Mouse (Mus musculus) forebrain, postnatal 0 days (tissue): ENCODE data around the gene Ripor1. TPM values are rescaled to one million over a fixed set of nuclear protein-coding genes. Genes with fewer than 3 reads are reported as not detected.

ENCODE experiments used
- ATAC-seq: fragments of 200-750 bp; cut with Nextera tagmentation; 2 replicates; pipeline ENCODE4 v1.8.0; 2017; ENCODE audit warnings: mild to moderate bottlenecking, moderate library complexity
- DNase-seq: peaks from one replicate; pipeline ENCODE4 v3.0.0-alpha.2; 2015
- H3K27ac ChIP-seq: fragments of 300-500 bp; sonication (generic); 2 replicates; pipeline ENCODE4 v1.5.1; 2014; ENCODE audit warnings: low read depth, mild to moderate bottlenecking, antibody characterized with exemption, low read length, moderate library complexity, mixed read lengths
- H3K27me3 ChIP-seq: fragments of 300-500 bp; sonication (generic); 2 replicates; pipeline ENCODE4 v1.6.1; 2014; ENCODE audit warnings: mild to moderate bottlenecking, low read length, mixed read lengths; ENCODE audit not compliant: insufficient read depth
- H3K36me3 ChIP-seq: fragments of 300-500 bp; sonication (generic); 2 replicates; pipeline ENCODE4 v1.6.1; 2014; ENCODE audit warnings: mild to moderate bottlenecking, moderate library complexity; ENCODE audit not compliant: insufficient read depth
- H3K4me1 ChIP-seq: fragments of 300-500 bp; sonication (generic); 2 replicates; pipeline ENCODE4 v1.6.1; 2014; ENCODE audit warnings: antibody characterized with exemption; ENCODE audit not compliant: insufficient read depth
- H3K4me2 ChIP-seq: fragments of 300-500 bp; sonication (generic); 2 replicates; pipeline ENCODE4 v1.6.1; 2014; ENCODE audit warnings: low read depth, mild to moderate bottlenecking, moderate library complexity
- H3K4me3 ChIP-seq: fragments of 300-500 bp; sonication (generic); 2 replicates; pipeline ENCODE4 v1.5.1; 2014; ENCODE audit warnings: low read depth, low read length, mixed read lengths
- H3K9ac ChIP-seq: fragments of 300-500 bp; sonication (generic); 2 replicates; pipeline ENCODE4 v1.6.1; 2014; ENCODE audit warnings: mild to moderate bottlenecking
- H3K9me3 ChIP-seq: fragments of 300-500 bp; sonication (generic); 2 replicates; pipeline ENCODE4 v1.6.1; 2016; ENCODE audit warnings: low read length
- CTCF ChIP-seq: sonication (generic); IDR thresholded peaks from 2 replicates; pipeline ENCODE4 v1.5.1; 2016; ENCODE audit warnings: antibody characterized with exemption, control low read depth, low read depth
- WGBS: fragments of 180-500 bp; shearing (Covaris S2); extraction: QIAGEN DNeasy Blood & Tissue Kit; methylation state at CpG from one replicate; pipeline ENCODE4 v1.1.7; 2014; 5-methylcytosine and 5-hydroxymethylcytosine counted together
- polyA plus RNA-seq: library from polyadenylated mRNA; unstranded; fragments of >200 nt; fragmentation: Nextera tagmentation; extraction: Ambion mirVana; gene quantifications from 2 replicates; pipeline ENCODE4 v1.2.1, GENCODE M21; 2015
- total RNA-seq: library from RNA; depleted of rRNA; stranded (reverse); fragments of >200 nt; gene quantifications from 2 replicates; pipeline ENCODE4 v1.2.3, GENCODE M21; 2014

Ripor1 gene
- total and polyA plus RNA-seq, 2 experiments from 2014 or later: 10.6 to 37.2 TPM

DNA sequence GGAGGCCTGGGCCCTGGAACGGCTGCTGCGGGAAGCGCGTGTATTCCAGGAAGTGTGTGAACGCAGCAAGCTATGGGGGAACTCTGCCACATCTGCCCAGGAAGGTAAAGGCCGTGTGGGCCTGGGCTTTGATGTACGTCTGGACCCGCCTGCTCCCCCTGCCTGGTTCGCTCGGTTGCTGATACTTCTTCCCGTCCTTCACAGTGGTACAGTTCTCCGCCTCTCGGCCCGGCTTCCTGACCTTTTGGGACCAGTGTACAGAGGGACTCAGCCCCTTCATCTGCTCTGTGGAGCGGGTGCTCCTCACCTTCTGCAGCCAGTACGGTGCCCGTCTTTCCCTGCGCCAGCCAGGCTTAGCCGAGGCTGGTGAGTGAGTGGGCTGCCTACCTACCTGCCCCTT is 15.2 kb downstream of the Ripor1 start:
- Histone ChIP-seq H3K9ac (no peak overlapping the region), H3K4me1 (0 out of 2 replicates have a peak, but pooled peaks cover 11% of the 10 kb centered on the region), H3K27me3 (no peaks in the 10 kb centered on the region), H3K36me3 (peaks cover 72% of the 10 kb centered on the region), H3K9me3 (no peaks in the 10 kb centered on the region), H3K4me2 (no peak overlapping the region), H3K4me3 (no peak overlapping the region), H3K27ac (no peak overlapping the region)
- no peak for TF ChIP-seq CTCF
- DNase-seq: no peak
- WGBS: 85% methylated on average over 19 of the region's 19 CpGs
- no peak for ATAC-seq

DNA sequence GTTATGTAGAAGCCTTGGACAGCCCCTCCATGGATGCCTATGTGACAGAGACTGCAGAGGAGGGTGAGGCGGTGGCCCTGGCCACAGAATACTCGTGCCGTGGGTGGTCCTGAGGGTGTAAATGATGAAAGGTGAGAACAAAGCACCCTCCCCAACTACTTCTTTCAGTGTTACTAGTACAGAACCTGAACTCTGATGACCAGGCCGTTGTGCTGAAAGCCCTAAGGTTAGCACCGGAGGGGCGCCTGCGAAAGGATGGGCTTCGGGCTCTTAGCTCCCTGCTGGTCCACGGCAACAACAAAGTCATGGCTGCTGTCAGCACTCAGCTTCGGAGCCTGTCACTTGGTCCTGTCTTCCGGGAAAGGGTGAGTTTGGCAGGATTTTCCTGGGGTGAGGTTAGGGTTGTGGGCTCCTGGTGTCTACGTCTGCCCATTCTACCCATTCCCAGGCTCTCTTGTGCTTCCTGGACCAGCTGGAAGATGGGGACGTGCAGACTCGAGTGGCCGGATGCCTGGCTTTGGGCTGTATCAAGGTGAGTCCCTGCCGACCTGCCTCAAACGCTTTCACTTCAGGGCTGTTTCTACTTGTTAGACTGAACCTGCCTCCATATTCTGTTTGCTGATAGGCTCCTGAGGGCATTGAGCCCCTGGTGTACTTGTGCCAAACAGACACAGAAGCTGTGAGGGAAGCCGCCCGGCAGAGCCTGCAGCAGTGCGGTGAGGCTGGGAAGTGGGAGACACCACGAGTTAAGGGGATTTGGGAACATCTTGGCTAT is 16.1 kb downstream of the Ripor1 start:
- TF ChIP-seq CTCF: no peak
- no peak overlapping the region for H3K27ac ChIP-seq

DNA sequence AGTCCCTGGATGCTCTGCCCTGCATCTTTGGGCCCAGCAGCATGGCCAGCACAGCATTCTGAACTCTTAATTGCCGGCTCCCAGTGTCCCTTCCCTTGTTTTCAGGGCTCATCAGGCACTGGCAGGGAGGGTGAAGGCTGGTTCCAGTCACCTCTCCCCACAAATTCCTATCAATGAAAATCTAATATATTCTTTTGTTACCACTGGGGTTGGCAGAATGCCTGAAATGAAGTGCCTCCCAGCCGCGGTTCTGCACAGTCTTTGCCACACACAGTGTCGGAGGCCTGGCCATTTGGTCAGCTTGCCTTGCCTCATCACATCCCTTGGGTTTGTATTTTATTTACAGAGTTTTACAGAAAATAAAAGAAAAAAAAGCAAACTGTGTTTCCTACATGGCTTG is 16.8 kb downstream of the Ripor1 start:
- H3K9me3 ChIP-seq: no peaks in the 10 kb centered on the region
- DNase-seq (peak; percentile 20), ATAC-seq (peak; percentile 12; the same call in 1 of the 2 replicates)
- no peak overlapping the region for H3K4me3 ChIP-seq
- H3K9ac ChIP-seq: no peak overlapping the region
- TF ChIP-seq CTCF: no peak
- 16% methylated on average over 4 of the region's 4 CpGs for WGBS
- no peaks in the 10 kb centered on the region for H3K27me3 ChIP-seq
- peak overlapping the region; percentile 48; the same call in 1 of the 2 replicates for H3K27ac ChIP-seq
- 0 out of 2 replicates have a peak, but pooled peaks cover 11% of the 10 kb centered on the region for H3K4me1 ChIP-seq
- no peak overlapping the region for H3K4me2 ChIP-seq
- peaks cover 56% of the 10 kb centered on the region for H3K36me3 ChIP-seq

More for the DNA sequence above, 16.1 kb downstream of the Ripor1 start:
- DNase-seq: no peak
- Histone ChIP-seq H3K9me3 (no peaks in the 10 kb centered on the region), H3K27me3 (no peaks in the 10 kb centered on the region), H3K4me1 (0 out of 2 replicates have a peak, but pooled peaks cover 11% of the 10 kb centered on the region), H3K4me2 (no peak overlapping the region), H3K9ac (no peak overlapping the region), H3K4me3 (no peak overlapping the region), H3K36me3 (peaks cover 63% of the 10 kb centered on the region)
- 85% methylated on average over 21 of the region's 21 CpGs for WGBS
- ATAC-seq: no peak

DNA sequence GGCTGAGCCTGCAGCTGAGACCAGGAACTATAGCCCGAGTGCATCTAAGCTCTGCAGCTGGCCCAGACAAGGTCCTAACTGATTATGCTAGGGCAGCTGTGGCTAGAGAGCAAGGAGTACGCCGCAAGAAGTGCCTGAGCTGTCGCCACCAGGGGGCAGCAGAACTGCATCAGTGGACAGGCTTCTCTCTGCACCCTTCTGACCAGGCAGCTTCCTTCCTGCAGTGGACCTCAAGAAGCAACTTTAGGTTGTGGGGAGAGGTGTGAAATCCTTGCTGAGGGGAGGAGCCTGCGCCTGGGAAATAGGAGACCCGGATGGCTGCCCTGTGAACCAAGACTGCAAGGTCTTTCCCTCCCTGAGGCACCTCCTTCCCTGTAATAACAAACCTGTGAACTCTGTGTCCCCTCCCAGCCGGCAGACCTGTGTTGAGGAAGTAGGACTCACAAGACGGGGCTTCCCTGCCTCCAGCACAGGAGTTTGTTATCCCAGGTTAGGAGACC is 17.4 kb downstream of the Ripor1 start:
- WGBS: 12% methylated on average over 8 of the region's 8 CpGs
- Histone ChIP-seq H3K9me3 (no peaks in the 10 kb centered on the region), H3K4me2 (no peak overlapping the region), H3K27me3 (no peaks in the 10 kb centered on the region), H3K4me1 (0 out of 2 replicates have a peak, but pooled peaks cover 11% of the 10 kb centered on the region), H3K4me3 (no peak overlapping the region), H3K27ac (peak overlapping the region; percentile 48; the same call in 1 of the 2 replicates), H3K9ac (no peak overlapping the region), H3K36me3 (peaks cover 49% of the 10 kb centered on the region)
- peak; percentile 88 for ATAC-seq
- peak; percentile 99 for TF ChIP-seq CTCF
- DNase-seq: peak; percentile 90

DNA sequence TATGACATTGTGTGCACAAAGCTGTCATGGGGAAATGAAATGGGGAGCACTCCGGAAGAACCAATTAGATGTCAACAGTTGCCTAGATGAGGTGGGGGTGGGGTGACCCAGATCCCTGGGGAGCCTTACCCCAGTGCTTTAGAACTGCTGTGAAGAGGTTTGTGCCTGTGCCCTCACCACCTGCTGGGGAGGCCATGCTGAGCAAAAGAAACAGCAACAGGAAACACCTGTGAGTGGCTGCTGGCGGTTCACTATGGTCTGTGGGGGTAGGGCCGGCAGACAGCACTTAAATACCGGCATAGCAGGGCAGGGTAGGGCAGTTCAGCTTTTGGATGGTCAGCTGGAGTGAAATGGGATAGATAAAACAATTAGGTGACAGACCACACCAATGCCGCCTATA is 18.1 kb downstream of the Ripor1 start:
- Histone ChIP-seq H3K4me1 (0 out of 2 replicates have a peak, but pooled peaks cover 11% of the 10 kb centered on the region), H3K9me3 (no peaks in the 10 kb centered on the region), H3K27ac (0 out of 2 replicates have a peak overlapping the region, but pooled peaks have one; percentile 29), H3K36me3 (peaks cover 43% of the 10 kb centered on the region), H3K27me3 (no peaks in the 10 kb centered on the region), H3K9ac (no peak overlapping the region), H3K4me3 (no peak overlapping the region), H3K4me2 (no peak overlapping the region)
- no peak for TF ChIP-seq CTCF
- DNase-seq: no peak
- 33% methylated on average over 5 of the region's 5 CpGs for WGBS
- no peak for ATAC-seq

DNA sequence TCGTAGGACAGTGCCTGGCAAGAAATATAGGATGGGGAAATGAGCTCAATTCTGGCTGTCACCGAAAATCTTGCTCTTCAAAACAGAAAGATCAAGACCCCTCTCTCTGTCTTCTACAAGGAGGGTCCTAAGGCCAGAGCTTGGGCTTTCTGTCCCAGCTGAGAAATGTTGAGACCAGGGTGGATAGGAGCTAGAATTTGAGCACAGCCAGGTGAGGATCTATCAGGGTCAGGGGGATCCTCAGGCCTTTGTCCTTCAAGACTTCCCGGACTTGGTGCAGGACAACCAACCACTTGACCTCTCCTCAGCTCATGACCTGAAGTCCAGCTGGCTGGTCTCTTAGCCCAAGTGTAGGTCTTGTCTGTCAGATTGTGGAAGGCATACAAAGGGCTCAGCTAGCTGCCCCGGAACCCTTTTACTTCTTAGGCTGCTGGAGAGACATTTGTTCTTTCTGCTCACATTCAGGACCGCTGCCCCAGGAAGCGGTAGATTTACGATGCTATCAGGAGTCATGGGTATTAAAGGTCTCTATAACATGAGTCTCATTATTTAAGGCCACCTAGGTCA is 18.7 kb downstream of the Ripor1 start:
- TF ChIP-seq CTCF: no peak
- H3K4me1 ChIP-seq: 0 out of 2 replicates have a peak, but pooled peaks cover 11% of the 10 kb centered on the region
- WGBS: 61% methylated on average over 7 of the region's 7 CpGs
- H3K4me2 ChIP-seq: no peak overlapping the region
- H3K9me3 ChIP-seq: no peaks in the 10 kb centered on the region
- DNase-seq (no peak), ATAC-seq (no peak)
- H3K36me3 ChIP-seq: peaks cover 36% of the 10 kb centered on the region
- H3K27me3 ChIP-seq: no peaks in the 10 kb centered on the region
- no peak overlapping the region for H3K9ac ChIP-seq
- no peak overlapping the region for H3K4me3 ChIP-seq
- peak overlapping the region; percentile 67; the same call in 1 of the 2 replicates for H3K27ac ChIP-seq

DNA sequence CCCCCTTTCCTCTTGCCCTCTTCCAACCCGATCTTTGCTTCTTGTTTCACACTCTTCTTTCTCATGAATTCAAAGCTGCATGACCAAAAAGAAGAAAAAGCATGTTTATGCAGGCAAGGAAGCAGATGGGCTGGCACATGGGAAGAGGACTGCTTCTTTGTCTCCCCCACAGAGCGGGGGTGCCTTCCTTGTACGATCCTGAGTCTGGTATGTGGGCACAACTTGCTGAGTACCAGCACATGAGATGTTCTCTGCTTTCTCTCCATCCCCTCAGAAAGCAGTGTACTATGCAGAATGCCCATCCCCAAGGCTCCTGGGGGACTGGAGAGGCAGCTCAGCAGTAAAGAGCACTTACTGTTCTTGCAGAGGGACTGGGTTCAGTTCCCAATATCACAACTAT is 19.3 kb downstream of the Ripor1 start:
- Histone ChIP-seq H3K27ac (peak overlapping the region; percentile 67; the same call in 1 of the 2 replicates), H3K9ac (no peak overlapping the region), H3K4me3 (no peak overlapping the region), H3K36me3 (peaks cover 30% of the 10 kb centered on the region), H3K9me3 (no peaks in the 10 kb centered on the region), H3K4me2 (no peak overlapping the region), H3K27me3 (no peaks in the 10 kb centered on the region), H3K4me1 (0 out of 2 replicates have a peak, but pooled peaks cover 11% of the 10 kb centered on the region)
- no peak for TF ChIP-seq CTCF
- ATAC-seq (peak; percentile 51), DNase-seq (peak; percentile 71)
- 45% methylated on average over 3 of the region's 3 CpGs for WGBS
